Mouse (Mus musculus) ovary, postnatal 36 days (tissue): ENCODE data around the gene Cpt2.

Experiments used
- DNase-seq: peaks from one replicate; pipeline ENCODE4 v3.0.0; 2022; ENCODE audit warnings: low spot score, mixed read lengths

Cpt2 gene

DNA sequence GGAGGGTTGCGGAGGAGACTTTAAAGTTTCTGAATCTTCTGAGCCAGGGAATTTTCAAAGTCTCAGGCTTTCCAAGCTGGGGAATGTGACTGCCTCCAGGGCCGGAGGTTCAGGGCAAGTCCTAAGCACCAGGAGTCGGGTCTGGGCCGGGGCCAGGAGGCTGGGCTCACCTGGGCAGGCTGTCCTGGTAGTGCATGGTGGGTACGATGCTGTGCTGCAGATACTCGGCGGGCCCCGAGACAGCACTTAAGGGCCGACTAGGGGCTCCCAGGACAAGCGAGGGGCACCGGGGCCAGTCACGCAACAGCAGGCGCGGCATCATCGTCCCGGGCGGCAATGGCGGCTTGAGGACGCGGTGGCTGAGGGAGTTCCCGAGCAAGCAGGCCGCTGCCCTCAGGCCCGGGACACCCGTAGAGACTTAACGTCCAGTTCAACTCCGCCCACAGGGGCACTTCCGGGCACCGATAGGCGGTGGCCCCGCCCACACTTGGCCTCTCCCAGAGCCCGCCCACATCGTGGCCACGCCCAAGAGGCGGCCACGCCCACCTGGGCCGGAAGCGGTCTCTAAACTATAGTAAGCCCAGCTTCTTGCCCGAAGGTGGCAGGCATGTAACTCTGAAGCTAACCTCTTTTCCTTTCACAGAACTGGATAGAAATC lies at the start of gene Cpt2:
Cpt2 (minus strand) TSS at position 466 of the 658 bp plus-strand sequence.
- DNase-seq: peak; percentile 96

DNA sequence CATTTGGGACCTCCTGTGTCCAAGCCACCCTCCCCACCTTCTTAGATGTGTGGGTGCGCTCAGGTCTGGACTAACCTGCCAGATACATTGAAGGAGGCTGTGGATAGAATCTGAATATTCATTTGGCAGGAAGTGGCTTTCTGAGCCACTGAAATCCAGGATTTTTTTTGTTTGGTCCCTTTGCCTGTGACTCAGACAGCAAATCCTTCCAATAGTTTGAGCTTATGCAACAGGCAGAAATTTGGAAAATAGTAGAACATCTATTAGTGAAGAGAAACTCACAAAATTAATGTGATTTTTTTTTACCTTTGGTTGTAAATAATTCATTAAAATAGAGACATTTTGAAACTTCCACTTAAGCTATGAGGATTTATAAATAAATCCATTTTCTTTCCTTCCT lies 47.8 kb upstream of the Cpt2 start:
- DNase-seq: no peak

DNA sequence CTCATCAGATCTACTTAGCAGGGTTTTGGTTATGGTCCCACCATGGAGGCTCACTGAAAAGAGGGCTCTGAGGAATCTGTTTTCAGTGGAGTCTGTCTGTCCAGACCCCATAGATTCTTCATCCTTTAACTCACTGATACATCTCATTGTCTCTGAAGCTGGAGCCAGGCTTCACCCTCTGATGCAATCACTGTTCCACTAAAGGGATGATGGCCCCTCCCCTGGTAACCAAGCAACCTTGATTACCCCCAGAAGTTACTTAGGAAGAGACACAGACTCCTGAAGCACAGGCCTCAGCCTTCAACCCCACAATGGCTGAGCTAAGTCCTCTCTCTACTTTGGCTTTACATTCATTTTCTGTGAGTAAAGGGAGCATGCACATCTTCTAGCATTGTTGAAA lies 46.4 kb upstream of the Cpt2 start:
- no peak for DNase-seq

DNA sequence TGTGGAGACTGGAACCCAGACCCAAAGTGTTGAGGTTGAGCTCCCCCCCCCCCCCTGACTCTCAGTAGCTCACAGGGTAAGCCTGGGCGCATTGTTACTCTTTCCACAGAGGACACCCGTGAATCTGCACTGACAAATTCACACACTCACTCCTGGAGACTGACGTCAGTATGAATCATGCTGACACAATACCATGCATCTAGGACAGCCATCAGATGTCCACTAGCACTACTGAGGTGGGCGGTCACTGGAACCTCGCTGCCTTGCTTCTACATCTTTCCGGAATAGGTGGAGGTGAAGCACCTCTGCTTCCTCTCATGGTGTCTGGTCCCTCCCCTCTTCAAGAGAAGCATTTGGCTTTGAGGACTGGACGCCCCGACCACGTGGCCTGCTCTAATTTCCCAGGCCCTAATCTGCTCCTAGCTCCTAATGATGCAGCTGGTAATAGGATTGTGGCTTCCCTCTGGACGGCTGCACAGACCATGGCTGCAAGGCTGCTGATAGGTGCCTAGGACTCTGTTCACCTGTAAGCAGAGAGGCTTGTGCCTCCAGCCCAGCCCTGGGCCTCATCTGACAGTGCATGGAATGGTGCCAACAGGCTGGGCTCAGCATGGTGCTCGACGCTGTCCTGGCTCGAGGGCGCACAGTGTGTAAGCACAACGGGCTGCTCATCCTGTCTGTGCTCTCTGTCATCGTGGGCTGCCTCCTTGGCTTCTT lies 44.7 kb upstream of the Cpt2 start, which contains the start of gene Slc1a7:
Slc1a7 (plus strand) TSS at position 367 of the 717 bp plus-strand sequence.
- DNase-seq: no peak

DNA sequence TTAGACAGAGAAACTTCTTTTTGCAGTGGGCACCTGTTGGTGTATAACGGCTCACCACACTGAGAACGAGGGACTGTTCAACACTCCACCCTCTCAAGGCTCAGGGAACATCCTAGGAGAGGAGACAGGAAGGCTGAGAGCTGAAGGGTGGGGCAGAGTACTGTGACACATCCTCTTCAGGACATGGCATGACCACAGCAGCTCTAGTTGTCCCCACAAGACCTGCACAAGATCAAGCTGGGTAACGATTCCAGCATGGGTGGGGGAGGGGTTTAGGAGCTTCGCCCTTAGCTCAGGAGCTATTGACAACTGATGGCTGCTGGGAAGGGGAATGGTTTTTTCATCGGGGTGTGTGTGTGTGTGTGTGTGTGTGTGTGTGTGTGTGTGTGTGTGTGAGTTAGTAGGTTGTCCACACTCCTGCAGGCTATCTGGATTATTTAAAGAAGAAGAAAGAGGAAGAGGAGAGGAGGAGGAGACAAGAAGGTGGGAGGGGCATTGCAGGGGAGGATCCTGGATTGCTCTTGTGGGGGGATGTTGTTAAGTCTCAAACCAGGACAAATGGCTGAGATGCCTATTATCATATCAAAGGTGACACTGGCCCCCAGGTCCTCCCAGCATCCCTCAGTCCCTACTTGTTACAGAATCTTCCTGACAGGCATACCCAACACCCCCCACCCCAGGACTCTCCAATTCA lies 43.2 kb upstream of the Cpt2 start:
- DNase-seq: no peak

DNA sequence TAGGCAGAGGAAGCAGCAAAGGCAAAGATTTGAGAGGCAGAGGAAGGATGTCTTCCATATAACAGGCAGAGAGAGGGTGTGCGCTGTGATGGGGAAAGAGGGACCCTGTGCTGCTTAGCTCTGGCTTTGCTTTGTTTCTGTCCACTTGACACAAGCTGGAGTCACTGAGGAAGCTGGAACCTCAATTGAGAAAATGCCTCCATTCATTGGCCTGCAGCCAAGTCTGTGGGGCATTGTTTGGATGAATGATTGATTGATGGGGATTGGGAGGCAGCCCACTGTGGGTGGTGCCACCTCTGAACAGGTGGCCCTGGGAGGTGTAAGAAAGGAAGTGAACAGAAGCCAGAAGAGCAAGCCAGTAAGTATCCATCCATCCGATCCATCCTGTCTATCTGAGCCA lies 39.4 kb upstream of the Cpt2 start:
- no peak for DNase-seq

DNA sequence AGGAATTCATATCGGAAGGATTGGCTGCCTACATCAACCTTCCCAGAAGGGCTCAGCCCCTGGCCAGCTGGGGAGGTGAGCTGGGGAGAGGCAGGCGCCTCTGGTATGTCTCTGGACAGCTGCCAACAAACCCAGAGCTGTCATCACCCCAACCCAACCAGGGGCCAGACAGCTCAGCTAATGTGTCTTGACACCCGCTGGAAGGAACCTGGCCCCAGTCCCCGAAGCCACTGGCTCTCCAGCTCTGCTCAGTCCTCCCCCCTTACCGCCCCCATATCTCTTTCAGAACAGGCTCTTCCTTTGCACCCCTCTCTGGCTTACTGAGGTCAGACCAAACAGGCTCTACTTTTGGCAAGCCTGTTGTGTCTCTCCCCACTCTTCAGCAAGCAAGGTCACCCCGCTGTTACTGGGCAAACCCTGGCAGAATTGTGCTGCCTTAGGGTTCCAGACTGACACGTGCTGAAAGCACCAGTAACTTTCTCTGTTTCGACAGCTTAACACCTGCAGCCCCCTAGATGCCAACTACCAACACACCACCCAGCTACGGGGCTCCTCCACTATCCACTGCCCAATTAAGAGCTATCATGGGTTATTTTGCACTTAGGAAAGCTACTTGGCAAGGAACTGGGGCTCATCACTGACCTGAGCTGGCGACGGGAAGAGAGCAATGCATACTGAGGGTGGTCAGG lies 38.8 kb upstream of the Cpt2 start:
- peak; percentile 53 for DNase-seq

DNA sequence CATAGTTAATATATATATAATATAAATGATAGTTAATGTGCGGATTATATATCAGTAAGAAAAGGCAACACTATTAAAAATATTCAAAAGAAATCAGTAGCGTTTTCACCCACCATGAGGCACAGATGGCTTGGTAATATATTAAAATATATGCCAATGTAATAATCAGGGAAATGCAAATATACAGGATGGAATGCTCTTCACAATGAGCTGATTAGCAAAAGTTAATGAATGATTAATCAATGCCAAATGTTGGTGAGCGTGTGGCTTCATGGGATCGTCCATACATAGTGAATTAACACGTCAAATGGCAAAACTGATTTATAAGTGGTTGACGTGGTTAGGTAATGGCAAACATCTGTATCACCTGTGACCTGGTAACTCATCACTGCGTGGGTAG lies 35.1 kb upstream of the Cpt2 start:
- DNase-seq: no peak

DNA sequence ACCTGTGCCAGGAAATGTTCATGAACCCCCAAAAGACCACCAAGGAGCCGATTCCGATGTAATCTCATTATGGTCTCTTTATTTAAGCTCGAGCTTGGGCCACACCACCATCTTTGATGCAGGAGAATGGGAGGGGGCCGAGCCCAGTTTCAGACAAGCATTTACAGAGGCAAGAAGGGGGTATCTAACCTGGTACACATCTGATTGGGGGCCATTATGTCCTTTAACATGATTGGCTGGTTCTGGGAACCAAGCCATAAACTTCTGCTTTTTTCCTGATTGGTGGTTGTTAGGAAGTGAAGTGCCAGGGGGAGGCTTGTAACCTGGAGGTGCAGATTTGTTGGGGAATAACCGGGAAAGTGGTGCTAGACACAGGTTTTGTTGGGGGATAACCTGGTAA lies 32.3 kb upstream of the Cpt2 start:
- no peak for DNase-seq

DNA sequence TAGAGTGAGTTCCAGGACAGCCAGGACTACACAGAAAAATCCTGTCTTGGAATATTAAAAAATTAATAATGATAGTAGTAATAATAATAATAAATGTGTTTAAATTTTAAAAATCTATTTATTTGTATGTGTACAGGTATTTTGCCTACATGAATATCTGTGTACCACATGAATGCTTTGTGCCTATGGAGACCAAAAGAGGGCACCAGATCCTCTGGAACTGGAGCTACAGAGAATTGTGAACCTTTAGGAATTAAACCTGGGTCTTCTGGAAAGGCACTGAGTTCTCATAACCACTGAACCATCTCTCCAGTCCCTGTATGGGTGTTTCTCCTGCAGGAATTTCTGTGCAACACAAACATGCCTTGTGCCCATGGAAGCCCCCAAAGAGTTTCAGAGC lies 29.4 kb upstream of the Cpt2 start:
- no peak for DNase-seq

DNA sequence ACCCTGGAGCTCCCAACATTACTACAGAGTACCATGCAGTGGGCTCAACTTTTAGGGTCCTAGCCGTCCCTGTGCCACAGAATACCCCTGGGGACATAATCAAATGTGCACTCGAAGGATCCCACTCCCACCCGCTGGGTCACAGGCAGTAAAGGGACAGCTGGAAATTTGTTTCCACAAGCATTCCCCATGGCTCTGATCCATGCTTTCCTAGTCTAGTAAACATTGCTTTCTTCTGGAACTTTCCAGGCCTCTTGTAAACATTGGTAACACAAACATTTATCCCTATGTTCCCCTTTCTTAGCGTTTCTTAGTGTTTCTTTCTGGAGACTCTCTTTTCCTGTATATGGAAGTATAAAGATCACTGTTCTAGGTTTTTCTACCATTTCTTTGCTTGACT lies 26.5 kb upstream of the Cpt2 start:
- DNase-seq: no peak

DNA sequence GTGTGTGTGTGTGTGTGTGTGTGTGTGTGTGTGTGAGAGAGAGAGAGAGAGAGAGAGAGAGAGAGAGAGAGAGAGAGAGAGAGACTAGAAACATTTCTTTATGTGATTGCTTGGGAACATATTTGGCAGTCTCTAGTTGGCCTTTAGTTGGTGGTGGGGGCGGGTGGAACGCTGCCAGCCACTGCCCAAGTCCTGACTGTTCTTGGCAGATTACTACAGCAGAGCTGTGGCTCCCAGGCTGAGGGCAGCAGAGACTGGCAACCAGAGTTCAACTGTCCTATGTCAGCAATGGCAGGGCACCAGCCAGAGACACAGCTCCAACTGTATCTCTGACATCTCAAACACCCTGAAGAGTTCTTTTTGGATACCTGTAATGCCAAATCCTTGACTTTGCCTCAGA lies 20.7 kb upstream of the Cpt2 start:
- peak; percentile 37 for DNase-seq

DNA sequence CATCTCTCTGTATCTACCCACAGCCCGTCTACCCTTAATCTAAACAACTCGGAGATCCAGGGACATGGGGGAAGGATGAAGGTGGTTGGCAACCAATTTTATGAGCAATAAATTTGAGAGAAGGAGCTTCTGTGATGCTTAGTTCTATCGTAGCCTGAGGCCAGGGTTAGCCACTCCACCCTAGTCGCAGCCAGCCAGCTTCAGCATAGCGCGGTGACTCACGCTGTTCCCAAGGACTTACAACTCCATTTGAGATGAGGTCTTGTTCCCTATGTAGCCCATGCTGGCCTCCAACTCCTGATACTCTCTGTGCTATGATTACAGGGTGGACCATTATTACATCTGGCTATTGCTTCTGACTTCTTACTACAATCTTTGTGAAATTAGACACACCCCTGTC lies 19.3 kb upstream of the Cpt2 start:
- DNase-seq: no peak

DNA sequence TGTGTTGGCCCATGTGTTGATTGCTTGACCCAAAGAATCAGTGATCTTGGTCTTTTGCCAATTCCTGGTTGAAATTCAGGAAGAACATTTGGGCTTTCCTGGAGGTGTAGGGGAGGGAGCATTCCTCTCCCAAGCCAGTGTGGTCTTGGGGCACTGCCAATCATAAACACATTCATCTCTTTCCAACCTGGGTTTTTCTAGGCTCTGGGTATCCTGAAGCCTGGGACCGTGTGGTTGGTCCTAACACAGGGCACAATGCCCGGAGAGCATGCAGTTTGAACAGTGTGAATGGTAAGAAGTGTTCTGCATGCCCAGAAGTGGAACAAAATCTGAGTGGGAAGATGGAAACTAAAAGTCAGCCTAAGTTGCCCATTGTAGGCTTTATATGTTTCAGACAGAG lies 14.7 kb upstream of the Cpt2 start:
- DNase-seq: no peak

DNA sequence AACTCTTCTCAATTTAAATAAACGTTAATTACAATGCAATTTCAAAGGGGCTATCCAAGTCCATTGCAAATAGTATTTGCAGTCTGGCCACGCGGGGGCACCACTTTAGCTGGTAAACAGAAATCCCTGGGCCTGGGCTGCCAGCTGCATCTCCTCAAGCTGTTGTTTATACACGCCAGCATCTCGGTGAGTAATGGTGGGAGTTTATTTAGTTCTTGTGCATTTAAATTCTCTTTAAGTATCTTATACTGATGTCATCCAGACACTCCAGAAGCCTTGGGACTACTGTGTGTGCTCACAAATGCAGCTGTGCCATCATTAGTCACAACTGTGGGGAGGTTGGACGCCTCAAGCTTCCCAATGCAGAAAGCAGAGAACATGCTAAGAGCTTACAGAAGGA lies 13.9 kb upstream of the Cpt2 start:
- peak; percentile 67 for DNase-seq

DNA sequence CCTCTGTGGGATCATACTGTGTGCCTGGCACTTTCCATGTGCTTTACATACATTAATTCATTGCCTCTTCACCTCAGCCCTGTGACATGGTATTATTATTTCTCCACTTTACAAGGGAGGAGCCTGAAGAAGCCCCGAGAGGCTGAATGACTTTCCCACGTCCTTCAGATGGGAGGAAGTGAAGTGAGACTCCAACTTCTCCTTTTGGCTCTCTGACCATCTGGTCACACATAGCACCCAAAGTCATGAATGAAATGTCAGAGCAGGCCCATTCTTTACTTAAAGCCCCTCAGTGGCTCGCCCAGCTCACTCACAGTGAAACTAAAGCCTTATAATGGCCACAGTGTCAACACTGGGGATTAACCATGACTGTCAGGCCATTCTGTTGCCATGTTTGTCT lies 11.8 kb upstream of the Cpt2 start:
- no peak for DNase-seq

DNA sequence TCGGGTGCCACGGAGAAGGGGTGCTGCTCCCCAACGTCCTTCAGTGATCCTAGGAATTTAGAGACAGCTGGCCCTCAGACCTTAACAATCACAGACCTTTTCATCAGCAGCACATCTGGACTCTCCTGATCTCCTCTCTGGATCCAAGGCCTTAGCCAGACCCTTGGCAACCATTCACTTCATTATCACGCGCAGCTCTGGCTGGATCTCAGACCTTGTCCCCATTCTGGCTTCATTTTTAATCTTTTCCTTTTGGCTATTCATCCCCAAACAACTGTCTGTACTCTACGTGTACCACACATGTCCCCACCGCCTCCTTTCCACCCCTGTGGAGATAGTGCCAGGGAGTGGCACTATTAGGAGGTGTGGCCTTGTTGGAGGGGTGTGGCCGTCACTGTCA lies 9.8 kb upstream of the Cpt2 start:
- DNase-seq: peak; percentile 12

DNA sequence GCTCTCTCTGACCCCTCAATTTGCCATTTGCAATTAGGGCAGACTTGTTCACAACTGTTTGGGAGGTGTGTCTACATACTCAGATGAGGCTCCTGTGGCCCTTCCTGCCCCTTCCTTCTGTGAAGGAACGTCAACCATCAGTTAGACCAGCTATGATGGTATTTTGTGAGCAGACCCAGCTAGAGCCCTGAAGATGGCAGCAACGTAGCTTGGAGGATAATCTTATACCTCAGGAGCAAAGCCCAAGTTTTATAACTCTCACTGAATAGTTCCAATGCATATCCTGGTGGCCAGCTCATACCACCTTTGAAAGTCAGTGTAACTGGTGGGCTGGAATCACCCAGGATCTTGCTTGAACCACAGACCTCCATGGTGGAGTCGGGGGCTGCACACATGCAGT lies 8.0 kb upstream of the Cpt2 start:
- DNase-seq: no peak

DNA sequence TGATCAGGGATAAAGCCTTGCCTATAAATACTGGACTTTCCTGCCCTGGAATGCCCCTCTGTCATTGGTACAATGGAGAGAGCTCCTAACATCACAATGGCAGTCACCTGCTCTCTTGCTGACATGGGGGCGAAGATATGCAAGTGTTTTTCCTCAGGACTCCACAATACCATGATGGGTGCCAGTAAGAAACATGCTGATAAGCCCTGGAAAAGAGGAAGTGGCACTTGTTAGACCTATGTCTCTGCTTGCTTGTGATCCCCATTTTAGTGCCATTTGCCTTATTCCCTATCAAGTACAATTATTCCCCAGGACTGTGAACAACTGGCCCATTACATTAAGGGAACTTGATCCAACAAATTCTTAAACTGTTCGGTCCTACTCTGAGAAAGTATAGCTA lies 5.3 kb upstream of the Cpt2 start:
- DNase-seq: no peak

DNA sequence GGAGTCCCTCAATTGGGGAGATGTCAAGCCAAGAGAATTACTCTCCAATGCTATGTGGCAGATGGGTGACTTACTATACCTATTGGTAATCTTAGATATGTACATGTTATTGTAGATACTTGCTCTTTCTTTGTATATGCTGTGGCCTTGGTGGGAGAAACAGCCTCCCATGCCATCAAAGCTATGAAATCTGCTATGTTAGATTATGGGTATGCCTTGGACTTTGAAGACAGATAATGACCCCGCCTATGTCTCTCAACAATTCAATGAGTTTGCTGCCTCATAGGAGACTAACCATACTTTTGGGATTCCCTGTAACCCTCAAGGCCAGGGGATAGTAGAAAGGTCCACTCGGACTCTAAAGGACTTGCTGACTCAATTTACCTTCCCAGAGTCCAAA lies 4.9 kb upstream of the Cpt2 start:
- DNase-seq: no peak

DNA sequence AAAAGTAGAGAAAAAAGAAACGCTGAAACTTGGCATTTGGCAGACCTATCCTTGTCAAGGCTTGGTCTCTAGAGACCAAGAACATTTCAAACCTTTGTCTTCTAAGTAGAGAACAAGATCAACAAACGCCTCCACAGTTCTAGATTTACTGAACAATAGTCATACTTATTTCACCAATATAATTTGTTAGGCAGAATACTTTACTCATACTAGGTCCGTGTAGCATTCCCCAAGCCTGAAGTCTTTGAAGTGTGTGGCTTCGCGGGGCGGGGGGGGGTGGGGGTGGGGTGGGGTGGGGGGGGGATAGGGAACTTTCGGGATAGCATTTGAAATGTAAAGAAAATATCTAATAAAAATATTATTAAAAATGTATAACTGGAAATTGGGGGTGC lies 389 bp upstream of the Cpt2 start:
- no peak for DNase-seq

DNA sequence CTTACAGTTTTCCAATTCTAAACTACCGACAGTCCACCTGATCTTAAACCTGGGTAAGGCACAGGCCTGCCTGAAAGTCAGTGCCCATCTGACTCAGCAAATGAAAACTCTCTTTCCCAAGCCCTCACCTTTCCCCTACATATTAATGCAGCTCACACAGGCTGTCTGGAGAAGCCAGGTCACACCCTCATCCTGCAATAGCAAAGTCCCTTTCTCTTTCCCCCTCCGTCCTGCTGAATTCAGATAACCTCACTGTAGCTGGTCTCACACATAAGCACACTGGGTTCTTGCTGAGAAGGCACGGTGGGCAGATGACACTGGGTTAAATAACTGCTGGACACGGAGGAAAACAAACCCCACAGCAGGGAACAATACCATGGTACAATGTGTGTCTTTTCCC lies 1.5 kb downstream of the Cpt2 start:
- no peak for DNase-seq

DNA sequence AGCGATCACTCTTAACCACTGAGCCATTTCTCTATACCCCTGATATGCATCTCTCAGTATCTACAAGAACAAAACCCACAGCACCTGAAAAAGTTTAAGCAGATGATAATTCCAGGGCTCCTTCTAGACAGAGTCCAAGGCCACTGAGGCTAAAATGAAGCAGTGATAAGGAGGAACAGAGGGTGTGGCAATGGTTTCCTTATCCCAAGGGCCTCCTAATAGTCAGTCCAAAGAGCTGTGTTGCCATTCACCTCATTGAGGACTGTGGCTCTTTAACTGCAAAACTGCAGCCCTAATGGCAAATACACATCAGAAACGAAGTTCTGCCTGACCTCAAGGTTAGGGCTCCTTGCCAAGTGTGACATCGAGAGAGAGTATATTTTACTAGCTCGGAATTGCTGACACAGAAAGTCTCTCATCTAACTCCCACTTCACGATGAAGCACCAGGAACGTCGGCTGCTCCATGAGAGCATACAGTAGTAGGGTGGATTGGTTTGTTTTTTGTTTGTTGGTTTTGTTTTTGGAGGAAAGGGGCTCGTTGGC lies 2.2 kb downstream of the Cpt2 start:
- DNase-seq: peak; percentile 15
